13 mouse cellular contexts compared by ENCODE assay signal in genomic region chr1:35579992-35580391, GRCm38 (mm10).
"Had no signal": no experiment of that assay in that cellular context is flagged by ENCODE, and none has a peak within 500 bp of the region (broad histone marks: within the 10 kb centered on the region; RNA-seq: fewer than 3 reads in every experiment).

No protein-coding gene starts in this region.

- H3K27ac ChIP-seq: kidney, embryonic 15.5 days; limb, embryonic 12.5 days; liver, embryonic 15.5 days; midbrain, embryonic 15.5 days; neural tube, embryonic 12.5 days; stomach, embryonic 15.5 days had no signal

- H3K4me1 ChIP-seq: kidney, embryonic 15.5 days; liver, embryonic 15.5 days; midbrain, embryonic 15.5 days; neural tube, embryonic 12.5 days; stomach, embryonic 15.5 days had no signal

- H3K9me3 ChIP-seq: kidney, embryonic 15.5 days; limb, embryonic 12.5 days; liver, embryonic 15.5 days; midbrain, embryonic 15.5 days; neural tube, embryonic 12.5 days; stomach, embryonic 15.5 days had no signal

- ATAC-seq: midbrain, embryonic 15.5 days had no signal

- H3K4me2 ChIP-seq: kidney, embryonic 15.5 days; limb, embryonic 12.5 days; liver, embryonic 11.5 days; liver, embryonic 15.5 days; midbrain, embryonic 11.5 days; midbrain, embryonic 15.5 days; neural tube, embryonic 12.5 days; stomach, embryonic 15.5 days had no signal

- H3K4me3 ChIP-seq: kidney, embryonic 15.5 days; limb, embryonic 12.5 days; liver, embryonic 15.5 days; midbrain, embryonic 15.5 days; neural tube, embryonic 12.5 days; stomach, embryonic 15.5 days had no signal

- H3K36me3 ChIP-seq: kidney, embryonic 15.5 days; limb, embryonic 12.5 days; liver, embryonic 15.5 days; midbrain, embryonic 15.5 days; neural tube, embryonic 12.5 days; stomach, embryonic 15.5 days had no signal

- H3K27me3 ChIP-seq: kidney, embryonic 15.5 days; limb, embryonic 12.5 days; liver, embryonic 15.5 days; midbrain, embryonic 15.5 days; neural tube, embryonic 12.5 days; stomach, embryonic 15.5 days had no signal

- H3K9ac ChIP-seq: kidney, embryonic 15.5 days; limb, embryonic 12.5 days; liver, embryonic 15.5 days; midbrain, embryonic 15.5 days; neural tube, embryonic 12.5 days; stomach, embryonic 15.5 days had no signal

- DNase-seq: kidney, adult 11 months; kidney, postnatal 14 days; layer of hippocampus, postnatal 36 days; lung, adult 2 months; lung, postnatal 10 days had no signal
